Mouse (Mus musculus) G1E (cell line): ENCODE data around the gene Alx3.

ENCODE experiments used
- CTCF ChIP-seq: IDR thresholded peaks from 2 replicates; pipeline ENCODE4 v1.5.1; 2012; ENCODE audit warnings: low read depth, low read length, inconsistent platforms, mixed read lengths
- GATA1 ChIP-seq: IDR thresholded peaks from 2 replicates; pipeline ENCODE4 v1.6.1; 2012; ENCODE audit warnings: borderline replicate concordance, low read length, inconsistent platforms, mixed read lengths
- GATA2 ChIP-seq: IDR thresholded peaks from 2 replicates; pipeline ENCODE4 v1.6.1; 2012; ENCODE audit warnings: low read depth, low read length, inconsistent platforms, borderline replicate concordance
- POLR2AphosphoS5 ChIP-seq: IDR thresholded peaks from 2 replicates; pipeline ENCODE4 v1.6.1; 2012; ENCODE audit warnings: low read depth, low read length, inconsistent platforms; ENCODE audit not compliant: insufficient replicate concordance
- TAL1 ChIP-seq: conservative IDR thresholded peaks from 2 replicates; pipeline ENCODE4 v1.6.1; 2012; ENCODE audit warnings: low read depth, low read length, inconsistent platforms, mixed read lengths

- TF ChIP-seq CTCF (no peak), TAL1 (no peak), GATA1 (no peak), GATA2 (no peak), POLR2AphosphoS5 (no peak)
Observed at GRCm38 (mm10) chr3:107632786-107633185, 38.0 kb downstream of the Alx3 start.
